Mouse (Mus musculus): ENCODE data around the gene Gatad2b. TPM values are rescaled to one million over a fixed set of nuclear protein-coding genes. Genes with fewer than 3 reads are reported as not detected.

Gene Gatad2b
- polyA plus RNA-seq, 1 experiment from 2014 or later: 3.9 TPM

- H3K27me3 ChIP-seq (ENCODE audit: control insufficient read depth, insufficient read depth, low read depth, low read length): no peaks in the 10 kb centered on the region
- peak overlapping the region; percentile 81 for H3K4me3 ChIP-seq (ENCODE audit: low read depth, low read length)
- H3K4me1 ChIP-seq (ENCODE audit: control insufficient read depth, low read depth, low read length): peaks cover 26% of the 10 kb centered on the region
- H3K36me3 ChIP-seq (ENCODE audit: control insufficient read depth, insufficient read depth): no peaks in the 10 kb centered on the region; the same call in none of the 2 replicates
- H3K27ac ChIP-seq (ENCODE audit: low read length): peak overlapping the region; percentile 92
- no peaks in the 10 kb centered on the region for H3K9me3 ChIP-seq (replicated peaks; ENCODE audit: control insufficient read depth, low read length)
- ATAC-seq (ENCODE audit: low read depth): no peak
- H3K9ac ChIP-seq (ENCODE audit: low read depth, low read length): peak overlapping the region; percentile 78; the same call in 1 of the 2 replicates
- H3K4me2 ChIP-seq (ENCODE audit: low read depth, low read length): peak overlapping the region; percentile 84
- WGBS (ENCODE audit: insufficient replicate concordance): 20% methylated on average over 10 of the region's 10 CpGs
These were observed 28.3 kb upstream of the Gatad2b start for GRCm38 (mm10) chr3:90264687-90265033.

- no peaks in the 10 kb centered on the region for H3K9me3 ChIP-seq (replicated peaks; ENCODE audit: control insufficient read depth, low read length)
- peak within 1 kb of the TSS; percentile 92 for H3K27ac ChIP-seq (ENCODE audit: low read length)
- ATAC-seq (ENCODE audit: low read depth): peak; percentile 93
- H3K4me2 ChIP-seq (ENCODE audit: low read depth, low read length): peak within 1 kb of the TSS; percentile 84
- WGBS (ENCODE audit: insufficient replicate concordance): under 1% methylated on average over 71 of the region's 87 CpGs
- H3K4me1 ChIP-seq (ENCODE audit: control insufficient read depth, low read depth, low read length): peaks cover 26% of the 10 kb centered on the region
- no peaks in the 10 kb centered on the region for H3K27me3 ChIP-seq (ENCODE audit: control insufficient read depth, insufficient read depth, low read depth, low read length)
- no peaks in the 10 kb centered on the region; the same call in none of the 2 replicates for H3K36me3 ChIP-seq (ENCODE audit: control insufficient read depth, insufficient read depth)
- H3K4me3 ChIP-seq (ENCODE audit: low read depth, low read length): peak within 1 kb of the TSS; percentile 81
- H3K9ac ChIP-seq (ENCODE audit: low read depth, low read length): peak within 1 kb of the TSS; percentile 78
These were observed 27.7 kb upstream of the Gatad2b start, which contains the start of gene Dennd4b for GRCm38 (mm10) chr3:90265034-90265931. Dennd4b (plus strand) TSS chr3:90265185.

GRCm38 (mm10) chr3:90265932-90266741, 26.8 kb upstream of the Gatad2b start:
- H3K4me1 ChIP-seq (ENCODE audit: control insufficient read depth, low read depth, low read length): peaks cover 26% of the 10 kb centered on the region
- H3K4me3 ChIP-seq (ENCODE audit: low read depth, low read length): peak overlapping the region; percentile 81
- H3K27me3 ChIP-seq (ENCODE audit: control insufficient read depth, insufficient read depth, low read depth, low read length): no peaks in the 10 kb centered on the region
- no peaks in the 10 kb centered on the region for H3K9me3 ChIP-seq (replicated peaks; ENCODE audit: control insufficient read depth, low read length)
- peak overlapping the region; percentile 78 for H3K9ac ChIP-seq (ENCODE audit: low read depth, low read length)
- no peaks in the 10 kb centered on the region; the same call in 1 of the 2 replicates for H3K36me3 ChIP-seq (ENCODE audit: control insufficient read depth, insufficient read depth)
- peak overlapping the region; percentile 92 for H3K27ac ChIP-seq (ENCODE audit: low read length)
- ATAC-seq (ENCODE audit: low read depth): peak; percentile 0; the same call in 1 of the 2 replicates
- 6% methylated on average over 16 of the region's 16 CpGs for WGBS (ENCODE audit: insufficient replicate concordance)
- peak overlapping the region; percentile 84 for H3K4me2 ChIP-seq (ENCODE audit: low read depth, low read length)

- H3K4me1 ChIP-seq (ENCODE audit: control insufficient read depth, low read depth, low read length): peaks cover 26% of the 10 kb centered on the region
- H3K27ac ChIP-seq (ENCODE audit: low read length): peak overlapping the region; percentile 92
- peak overlapping the region; percentile 81 for H3K4me3 ChIP-seq (ENCODE audit: low read depth, low read length)
- H3K9ac ChIP-seq (ENCODE audit: low read depth, low read length): peak overlapping the region; percentile 78
- H3K36me3 ChIP-seq (ENCODE audit: control insufficient read depth, insufficient read depth): no peaks in the 10 kb centered on the region; the same call in 1 of the 2 replicates
- 75% methylated on average over 20 of the region's 20 CpGs for WGBS (ENCODE audit: insufficient replicate concordance)
- H3K9me3 ChIP-seq (replicated peaks; ENCODE audit: control insufficient read depth, low read length): no peaks in the 10 kb centered on the region
- no peaks in the 10 kb centered on the region for H3K27me3 ChIP-seq (ENCODE audit: control insufficient read depth, insufficient read depth, low read depth, low read length)
- ATAC-seq (ENCODE audit: low read depth): no peak
- H3K4me2 ChIP-seq (ENCODE audit: low read depth, low read length): peak overlapping the region; percentile 84
These were observed 25.8 kb upstream of the Gatad2b start for GRCm38 (mm10) chr3:90266901-90267775.

GRCm38 (mm10) chr3:90268190-90268589, 24.8 kb upstream of the Gatad2b start:
- H3K4me2 ChIP-seq (ENCODE audit: low read depth, low read length): no peak overlapping the region

GRCm38 (mm10) chr3:90268971-90269370, 24.0 kb upstream of the Gatad2b start:
- no peak overlapping the region for H3K4me3 ChIP-seq (ENCODE audit: low read depth, low read length)
- 81% methylated on average over 16 of the region's 16 CpGs for WGBS (ENCODE audit: insufficient replicate concordance)
- H3K36me3 ChIP-seq (ENCODE audit: control insufficient read depth, insufficient read depth): no peaks in the 10 kb centered on the region; the same call in 1 of the 2 replicates
- no peak overlapping the region for H3K9ac ChIP-seq (ENCODE audit: low read depth, low read length)
- H3K4me2 ChIP-seq (ENCODE audit: low read depth, low read length): no peak overlapping the region
- no peak for ATAC-seq (ENCODE audit: low read depth)
- no peak overlapping the region for H3K27ac ChIP-seq (ENCODE audit: low read length)
- no peaks in the 10 kb centered on the region for H3K27me3 ChIP-seq (ENCODE audit: control insufficient read depth, insufficient read depth, low read depth, low read length)
- H3K4me1 ChIP-seq (ENCODE audit: control insufficient read depth, low read depth, low read length): peaks cover 26% of the 10 kb centered on the region
- no peaks in the 10 kb centered on the region for H3K9me3 ChIP-seq (replicated peaks; ENCODE audit: control insufficient read depth, low read length)

More at GRCm38 (mm10) chr3:90268190-90268589, 24.8 kb upstream of the Gatad2b start:
- Histone ChIP-seq H3K9ac (ENCODE audit: low read depth, low read length) (no peak overlapping the region), H3K9me3 (replicated peaks; ENCODE audit: control insufficient read depth, low read length) (no peaks in the 10 kb centered on the region), H3K4me1 (ENCODE audit: control insufficient read depth, low read depth, low read length) (peaks cover 26% of the 10 kb centered on the region), H3K4me3 (ENCODE audit: low read depth, low read length) (no peak overlapping the region), H3K27me3 (ENCODE audit: control insufficient read depth, insufficient read depth, low read depth, low read length) (no peaks in the 10 kb centered on the region), H3K36me3 (ENCODE audit: control insufficient read depth, insufficient read depth) (no peaks in the 10 kb centered on the region; the same call in 1 of the 2 replicates), H3K27ac (ENCODE audit: low read length) (no peak overlapping the region)
- 85% methylated on average over 11 of the region's 11 CpGs for WGBS (ENCODE audit: insufficient replicate concordance)
- no peak for ATAC-seq (ENCODE audit: low read depth)

- no peak for ATAC-seq (ENCODE audit: low read depth)
- H3K4me2 ChIP-seq (ENCODE audit: low read depth, low read length): no peak overlapping the region
- H3K27ac ChIP-seq (ENCODE audit: low read length): no peak overlapping the region
- 86% methylated on average over 8 of the region's 8 CpGs for WGBS (ENCODE audit: insufficient replicate concordance)
- no peak overlapping the region for H3K4me3 ChIP-seq (ENCODE audit: low read depth, low read length)
- H3K27me3 ChIP-seq (ENCODE audit: control insufficient read depth, insufficient read depth, low read depth, low read length): no peaks in the 10 kb centered on the region
- peaks cover 19% of the 10 kb centered on the region for H3K4me1 ChIP-seq (ENCODE audit: control insufficient read depth, low read depth, low read length)
- no peaks in the 10 kb centered on the region; the same call in 1 of the 2 replicates for H3K36me3 ChIP-seq (ENCODE audit: control insufficient read depth, insufficient read depth)
- H3K9ac ChIP-seq (ENCODE audit: low read depth, low read length): no peak overlapping the region
- H3K9me3 ChIP-seq (replicated peaks; ENCODE audit: control insufficient read depth, low read length): no peaks in the 10 kb centered on the region
These were observed 22.2 kb upstream of the Gatad2b start for GRCm38 (mm10) chr3:90270784-90271183.

GRCm38 (mm10) chr3:90272170-90272569, 20.8 kb upstream of the Gatad2b start:
- Histone ChIP-seq H3K4me2 (ENCODE audit: low read depth, low read length) (no peak overlapping the region), H3K9ac (ENCODE audit: low read depth, low read length) (no peak overlapping the region), H3K36me3 (ENCODE audit: control insufficient read depth, insufficient read depth) (no peaks in the 10 kb centered on the region; the same call in 1 of the 2 replicates), H3K27ac (ENCODE audit: low read length) (no peak overlapping the region), H3K4me1 (ENCODE audit: control insufficient read depth, low read depth, low read length) (peaks cover 6% of the 10 kb centered on the region), H3K27me3 (ENCODE audit: control insufficient read depth, insufficient read depth, low read depth, low read length) (no peaks in the 10 kb centered on the region), H3K9me3 (replicated peaks; ENCODE audit: control insufficient read depth, low read length) (no peaks in the 10 kb centered on the region), H3K4me3 (ENCODE audit: low read depth, low read length) (no peak overlapping the region)
- 80% methylated on average over 9 of the region's 9 CpGs for WGBS (ENCODE audit: insufficient replicate concordance)
- ATAC-seq (ENCODE audit: low read depth): no peak

All from liver, embryonic 16.5 days (tissue).